Mouse (Mus musculus) liver, embryonic 14.5 days (tissue): ENCODE measurements around the gene Sf3b3. TPM values are rescaled to one million over a fixed set of nuclear protein-coding genes. Genes with fewer than 3 reads are reported as not detected.

Experiments used
- ATAC-seq: fragments of 200-750 bp; cut with Nextera tagmentation; 2 replicates; pipeline ENCODE4 v1.8.0; 2017; ENCODE audit warnings: moderate number of reproducible peaks, mild to moderate bottlenecking, moderate library complexity; ENCODE audit not compliant: insufficient read depth
- DNase-seq, 3 experiments: peaks; one replicate each; pipeline ENCODE4 v3.0.0-alpha.2; 2012 to 2013; ENCODE audit warnings: low read depth in 3 of 3, low spot score in 3 of 3
- H3K27ac ChIP-seq: fragments of 300-500 bp; sonication (generic); 2 replicates; pipeline ENCODE4 v1.5.1; 2014; ENCODE audit warnings: moderate library complexity, mild to moderate bottlenecking, control low read depth, inconsistent platforms
- H3K27me3 ChIP-seq: fragments of 300-500 bp; sonication (generic); 2 replicates; pipeline ENCODE4 v1.6.1; 2014; ENCODE audit warnings: mild to moderate bottlenecking, low read length, moderate library complexity; ENCODE audit not compliant: control insufficient read depth, insufficient read depth
- H3K36me3 ChIP-seq: fragments of 300-500 bp; sonication (generic); replicated peaks from 2 replicates; pipeline ENCODE4 v1.6.1; 2014; ENCODE audit warnings: low read depth; ENCODE audit not compliant: control insufficient read depth, insufficient read depth
- H3K4me1 ChIP-seq, 2 experiments: fragments of 200-500 bp in 1 of 2; fragments of 300-500 bp in 1 of 2; sonication (generic) in 1 of 2; replicated peaks; 2 replicates each; pipeline ENCODE4 v1.6.1; 2012 to 2014; ENCODE audit warnings: antibody characterized with exemption in 1 of 2, inconsistent platforms in 1 of 2, low read length in 1 of 2; ENCODE audit not compliant: control insufficient read depth in 2 of 2, insufficient read depth in 2 of 2
- H3K4me2 ChIP-seq: fragments of 300-500 bp; sonication (generic); 2 replicates; pipeline ENCODE4 v1.6.1; 2014; ENCODE audit warnings: low read depth, mild to moderate bottlenecking, control low read depth, moderate library complexity
- H3K4me3 ChIP-seq, 2 experiments: fragments of 200-500 bp in 1 of 2; fragments of 300-500 bp in 1 of 2; sonication (generic) in 1 of 2; 2 replicates each; pipeline ENCODE4 v1.5.1; 2012 to 2014; ENCODE audit warnings: low read depth in 2 of 2, low read length in 2 of 2, mild to moderate bottlenecking in 2 of 2, control low read depth in 1 of 2, inconsistent platforms in 1 of 2, moderate library complexity in 1 of 2; ENCODE audit not compliant: insufficient read depth in 1 of 2
- H3K9ac ChIP-seq: fragments of 300-500 bp; sonication (generic); replicated peaks from 2 replicates; pipeline ENCODE4 v1.6.1; 2014; ENCODE audit warnings: mild to moderate bottlenecking, control low read depth, moderate library complexity
- H3K9me3 ChIP-seq: fragments of 300-500 bp; sonication (generic); 2 replicates; pipeline ENCODE4 v1.6.1; 2016; ENCODE audit warnings: low read length, mixed read lengths; ENCODE audit not compliant: control insufficient read depth
- CTCF ChIP-seq: IDR thresholded peaks from 2 replicates; pipeline ENCODE4 v1.5.1; 2016; ENCODE audit warnings: antibody characterized with exemption, low read depth, control low read depth
- EP300 ChIP-seq: IDR thresholded peaks from 2 replicates; pipeline ENCODE4 v1.6.1; 2016; ENCODE audit warnings: antibody characterized with exemption, low read depth
- WGBS: fragments of 180-500 bp; shearing (Covaris S2); extraction: QIAGEN DNeasy Blood & Tissue Kit; methylation state at CpG from one replicate; pipeline ENCODE4 v1.1.7; 2014; ENCODE audit not compliant: insufficient replicate concordance; 5-methylcytosine and 5-hydroxymethylcytosine counted together
- polyA plus RNA-seq, 2 experiments: library from polyadenylated mRNA; depleted of rRNA in 1 of 2; stranded (reverse) in 1 of 2; unstranded in 1 of 2; fragments of >200 nt; fragmentation: Nextera tagmentation in 1 of 2; extraction: Ambion mirVana in 1 of 2; gene quantifications; 2 replicates each; pipeline versions ENCODE4 v1.2.1 to v1.2.3; 2012 to 2014

Gene Sf3b3
- polyA plus RNA-seq, 2 experiments: 34.2 to 54.7 TPM

- H3K4me3 ChIP-seq: no peak overlapping the region
- DNase-seq: no peak
- TF ChIP-seq EP300 (no peak), CTCF (no peak)
- H3K27me3 ChIP-seq: no peaks in the 10 kb centered on the region
- no peak overlapping the region for H3K27ac ChIP-seq
- H3K36me3 ChIP-seq: no peaks in the 10 kb centered on the region
- no peak overlapping the region for H3K4me2 ChIP-seq
- 44% methylated on average over 7 of the region's 7 CpGs for WGBS
- H3K4me1 ChIP-seq: no peaks in the 10 kb centered on the region
- H3K9ac ChIP-seq: no peak overlapping the region
- no peaks in the 10 kb centered on the region for H3K9me3 ChIP-seq
- ATAC-seq: no peak
These were observed 74.1 kb downstream of the Sf3b3 start for GRCm38 (mm10) chr8:110772452-110772851.

- H3K36me3 ChIP-seq: no peaks in the 10 kb centered on the region
- ATAC-seq: no peak
- TF ChIP-seq CTCF (no peak), EP300 (no peak)
- H3K4me1 ChIP-seq: no peaks in the 10 kb centered on the region
- H3K9me3 ChIP-seq: no peaks in the 10 kb centered on the region
- H3K4me2 ChIP-seq: no peak overlapping the region
- no peak overlapping the region for H3K9ac ChIP-seq
- WGBS: 68% methylated on average over 6 of the region's 6 CpGs
- no peak for DNase-seq
- no peak overlapping the region for H3K4me3 ChIP-seq
- H3K27ac ChIP-seq: no peak overlapping the region
- H3K27me3 ChIP-seq: no peaks in the 10 kb centered on the region
These were observed 79.3 kb downstream of the Sf3b3 start for GRCm38 (mm10) chr8:110767261-110767660.

- H3K27ac ChIP-seq: no peak overlapping the region
- H3K9me3 ChIP-seq: no peaks in the 10 kb centered on the region
- TF ChIP-seq EP300 (no peak), CTCF (no peak)
- H3K27me3 ChIP-seq: no peaks in the 10 kb centered on the region
- ATAC-seq (no peak), DNase-seq (no peak)
- H3K36me3 ChIP-seq: no peaks in the 10 kb centered on the region
- H3K4me3 ChIP-seq: no peak overlapping the region
- no peaks in the 10 kb centered on the region for H3K4me1 ChIP-seq
- H3K4me2 ChIP-seq: no peak overlapping the region
- H3K9ac ChIP-seq: no peak overlapping the region
- WGBS: 55% methylated on average over 3 of the region's 3 CpGs
These were observed 81.9 kb downstream of the Sf3b3 start for GRCm38 (mm10) chr8:110764671-110765070.

- Histone ChIP-seq H3K4me3 (no peak overlapping the region), H3K4me1 (no peaks in the 10 kb centered on the region), H3K27me3 (no peaks in the 10 kb centered on the region), H3K36me3 (no peaks in the 10 kb centered on the region), H3K27ac (no peak overlapping the region), H3K4me2 (no peak overlapping the region), H3K9ac (no peak overlapping the region), H3K9me3 (no peaks in the 10 kb centered on the region)
- TF ChIP-seq EP300 (no peak), CTCF (peak; percentile 19; the same call in 1 of the 2 replicates)
- ATAC-seq: no peak
- DNase-seq: no peak
- WGBS: 58% methylated on average over 6 of the region's 6 CpGs
These were observed 84.6 kb downstream of the Sf3b3 start for GRCm38 (mm10) chr8:110761988-110762387.

GRCm38 (mm10) chr8:110761185-110761584, 85.4 kb downstream of the Sf3b3 start:
- ATAC-seq (no peak), DNase-seq (no peak)
- no peak for TF ChIP-seq CTCF
- TF ChIP-seq EP300: no peak
- Histone ChIP-seq H3K4me3 (no peak overlapping the region), H3K36me3 (no peaks in the 10 kb centered on the region), H3K4me1 (no peaks in the 10 kb centered on the region), H3K27ac (no peak overlapping the region), H3K4me2 (no peak overlapping the region), H3K9ac (no peak overlapping the region), H3K9me3 (no peaks in the 10 kb centered on the region), H3K27me3 (no peaks in the 10 kb centered on the region)
- WGBS: 28% methylated on average over 5 of the region's 5 CpGs
